Mouse (Mus musculus): ENCODE results near the gene Rhbdf1.

GRCm38 (mm10) chr11:32190119-32190518, 32.0 kb downstream of the Rhbdf1 start:
- no peak for TF ChIP-seq EP300 (optimal IDR thresholded peaks at IDR 0.05)
- TF ChIP-seq CTCF (IDR thresholded peaks at IDR 0.05; ENCODE audit: low read depth), result no peak
